Mouse (Mus musculus) kidney, adult 8-10 months (tissue): ENCODE measurements at regions not wholly inside any gene's neighbourhood (a gene's known extent, or its start where the extent isn't known, plus 50 kb on each side); places are given as distances from the start of the nearest gene placed in this dataset.
A peak's percentile ranks its signal among the peaks of the same experiment; 100 is the strongest.

Experiments
- DNase-seq, 2 experiments: peaks; one replicate each; pipeline ENCODE4 v3.0.0; 2022

DNA sequence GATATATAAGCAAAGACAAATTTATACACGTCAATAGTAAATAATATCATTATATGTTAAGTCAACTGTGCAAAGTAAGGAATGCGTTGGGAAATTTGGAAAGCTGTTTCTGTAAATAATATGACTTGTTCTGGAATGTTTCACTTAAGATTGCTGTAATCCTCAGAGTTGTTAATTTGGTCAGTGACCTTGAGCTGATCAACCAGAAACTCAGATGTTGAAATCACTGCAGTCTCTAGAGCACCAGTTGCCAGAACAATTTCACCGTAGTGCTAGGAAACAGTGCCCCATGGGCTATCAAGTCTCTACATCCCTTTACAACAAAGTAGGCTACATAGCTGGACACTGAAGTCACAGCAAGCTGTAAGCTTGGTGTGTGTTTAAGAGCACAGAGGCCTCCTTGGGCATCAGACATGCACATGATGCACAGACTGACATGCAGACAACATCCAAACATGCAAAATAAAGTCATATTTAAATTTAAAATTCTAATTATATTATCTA, 212.6 kb downstream of the Pik3r1 start:
- DNase-seq, result no peak

DNA sequence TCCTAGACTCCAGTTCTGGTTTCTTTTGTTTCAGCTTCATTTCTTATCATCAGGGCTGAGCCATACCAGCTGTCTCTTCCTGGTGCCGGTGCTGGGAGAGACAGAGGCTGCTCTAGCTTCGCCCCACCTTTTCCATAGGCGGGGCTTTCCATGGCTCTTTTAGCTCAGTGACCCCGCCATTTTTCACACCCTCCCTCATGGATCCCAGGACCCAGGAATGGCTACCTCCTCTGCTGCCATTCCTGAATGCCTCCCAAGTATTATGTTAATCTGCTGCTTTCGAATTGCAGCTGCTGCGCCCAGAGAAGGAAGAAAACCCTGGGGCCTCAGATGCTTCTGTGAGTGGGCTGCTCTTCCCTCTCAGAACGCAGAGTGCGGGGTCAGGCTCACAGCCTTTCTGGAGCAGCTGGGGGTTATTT, 214.9 kb downstream of the Pik3r1 start:
- DNase-seq, result no peak

DNA sequence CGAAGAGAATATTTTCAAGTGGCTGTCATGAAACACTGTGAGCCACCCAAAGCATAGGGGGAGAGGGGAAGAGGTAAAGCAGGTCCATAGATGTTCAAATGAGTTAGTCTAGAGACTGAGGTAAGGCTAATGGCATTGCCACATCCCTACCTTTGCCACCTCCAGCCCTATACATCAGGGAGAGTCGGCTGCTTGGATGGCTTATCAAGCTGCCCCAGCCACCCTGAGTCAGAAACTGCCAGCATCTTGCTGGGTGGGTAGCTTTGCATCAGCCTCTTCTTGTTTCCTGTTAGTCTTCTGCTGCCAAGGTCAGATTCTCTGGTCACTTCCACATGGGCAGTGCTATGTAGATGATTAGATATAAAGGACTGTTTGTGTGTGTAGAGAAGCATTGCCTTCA, 215.6 kb downstream of the Pik3r1 start:
- DNase-seq, result no peak

DNA sequence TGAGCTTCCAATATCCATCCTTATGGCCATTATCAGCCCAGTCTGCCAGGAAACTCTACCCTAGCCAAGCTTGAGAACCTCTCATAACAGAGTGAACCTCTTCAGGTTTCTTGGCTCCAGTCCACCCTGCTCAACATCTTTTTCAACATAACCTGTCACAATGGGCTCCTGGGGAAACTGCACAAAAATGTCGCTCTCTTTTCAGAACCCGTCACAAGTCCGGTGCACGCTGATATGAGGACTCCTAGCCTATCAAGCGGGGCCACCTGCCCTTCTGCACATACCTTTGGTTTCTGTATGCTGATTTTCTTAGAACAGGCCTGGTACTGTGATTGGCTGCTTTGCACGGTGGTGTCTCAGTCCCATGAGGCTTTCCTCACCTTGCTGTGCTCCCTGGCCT, 216.9 kb downstream of the Pik3r1 start:
- no peak for DNase-seq

DNA sequence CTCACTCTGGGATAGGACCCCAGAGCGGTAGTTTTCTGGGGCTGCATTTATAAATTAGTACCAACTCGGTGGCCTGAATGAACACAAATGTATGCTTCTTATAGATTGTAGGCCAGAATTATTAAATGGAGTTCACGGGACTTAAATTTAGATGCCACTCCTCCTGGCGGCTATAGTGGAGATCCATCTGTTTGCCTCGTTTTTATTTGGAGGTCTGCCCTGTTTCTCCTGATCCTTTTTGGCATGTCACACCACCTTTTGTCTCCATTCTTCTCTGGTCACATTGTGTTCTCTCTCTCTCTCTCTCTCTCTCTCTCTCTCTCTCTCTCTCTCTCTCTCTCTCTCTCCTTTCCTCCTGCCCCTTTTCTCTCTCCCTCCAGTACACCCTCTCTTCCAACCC, 217.5 kb downstream of the Pik3r1 start:
- no peak for DNase-seq

DNA sequence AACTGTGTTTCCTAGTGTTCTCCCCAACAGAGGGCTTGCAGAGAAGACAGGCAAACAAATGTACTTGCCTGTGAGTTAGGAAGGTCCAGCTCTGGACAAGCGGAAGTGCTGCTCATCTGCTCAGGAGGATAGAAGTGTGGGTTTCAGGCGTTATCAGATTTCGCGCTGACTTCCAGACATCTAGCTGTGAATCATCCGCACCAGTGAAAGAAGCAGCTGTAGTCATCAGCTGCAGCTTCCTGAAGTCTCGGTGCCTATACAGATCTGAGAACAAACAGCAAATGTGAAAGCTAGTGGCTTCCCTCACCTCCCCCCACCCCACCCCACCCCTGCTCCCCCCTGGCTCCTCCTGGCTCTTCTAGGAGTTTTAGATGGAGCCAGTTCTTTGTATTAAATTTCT, 220.1 kb downstream of the Pik3r1 start:
- DNase-seq, result no peak

DNA sequence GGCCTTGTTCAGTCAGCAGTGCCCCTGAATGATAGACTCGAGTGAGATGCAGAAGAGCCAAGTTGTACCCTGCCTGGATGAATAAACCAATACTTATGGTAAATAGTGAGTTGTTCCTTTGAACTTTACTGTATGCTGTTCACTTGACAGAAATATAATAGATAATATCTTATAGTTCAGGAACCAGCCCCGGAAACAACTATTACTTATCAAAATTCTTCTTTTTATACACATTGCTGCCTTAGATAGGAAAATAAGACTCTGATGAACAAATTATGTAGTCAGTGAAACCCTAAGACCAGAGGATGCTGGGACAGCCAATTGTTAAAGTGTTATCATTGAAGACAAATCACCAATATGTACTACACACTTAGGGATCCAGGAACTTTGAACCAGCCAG, 220.7 kb downstream of the Pik3r1 start:
- no peak for DNase-seq

DNA sequence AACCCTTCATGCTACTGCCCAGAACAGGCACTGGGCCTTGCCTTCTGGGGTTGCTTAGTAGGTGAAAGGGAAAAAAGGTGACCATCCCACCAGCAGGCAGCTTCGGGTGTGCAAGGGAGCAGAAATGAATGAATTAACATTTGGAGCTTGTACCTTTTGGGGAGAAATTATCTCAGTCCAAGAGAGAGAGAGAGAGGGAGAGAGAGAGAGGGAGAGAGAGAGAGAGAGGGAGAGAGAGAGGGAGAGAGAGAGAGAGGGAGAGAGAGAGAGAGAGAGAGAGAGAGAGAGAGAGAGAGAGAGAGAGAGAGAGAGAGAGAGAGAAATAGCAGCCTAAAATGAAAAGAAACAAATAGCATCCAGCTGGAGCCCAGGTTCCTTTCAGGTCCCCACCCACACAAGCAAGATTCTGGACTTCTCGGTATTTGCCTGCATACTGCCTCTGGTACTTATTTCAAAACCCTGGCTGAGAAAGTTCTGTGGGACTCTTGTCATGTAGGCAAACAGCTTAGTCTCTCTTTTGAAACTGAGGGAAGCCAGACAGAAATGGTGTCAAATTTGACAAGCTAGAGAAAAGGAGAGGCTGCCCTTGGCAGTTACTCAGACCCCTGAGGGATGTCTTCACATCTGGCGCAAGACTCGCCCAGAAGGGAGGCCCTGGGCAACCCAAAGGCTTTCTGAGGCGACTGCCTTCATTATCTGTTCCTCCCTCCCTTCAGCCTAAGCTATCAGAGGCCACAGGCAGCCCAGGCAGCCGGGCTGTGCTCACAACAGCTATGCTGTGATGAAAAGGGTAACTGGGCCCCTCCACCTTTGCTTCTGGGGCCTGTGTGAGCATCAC, 222.5 kb downstream of the Pik3r1 start:
- DNase-seq, result no peak

DNA sequence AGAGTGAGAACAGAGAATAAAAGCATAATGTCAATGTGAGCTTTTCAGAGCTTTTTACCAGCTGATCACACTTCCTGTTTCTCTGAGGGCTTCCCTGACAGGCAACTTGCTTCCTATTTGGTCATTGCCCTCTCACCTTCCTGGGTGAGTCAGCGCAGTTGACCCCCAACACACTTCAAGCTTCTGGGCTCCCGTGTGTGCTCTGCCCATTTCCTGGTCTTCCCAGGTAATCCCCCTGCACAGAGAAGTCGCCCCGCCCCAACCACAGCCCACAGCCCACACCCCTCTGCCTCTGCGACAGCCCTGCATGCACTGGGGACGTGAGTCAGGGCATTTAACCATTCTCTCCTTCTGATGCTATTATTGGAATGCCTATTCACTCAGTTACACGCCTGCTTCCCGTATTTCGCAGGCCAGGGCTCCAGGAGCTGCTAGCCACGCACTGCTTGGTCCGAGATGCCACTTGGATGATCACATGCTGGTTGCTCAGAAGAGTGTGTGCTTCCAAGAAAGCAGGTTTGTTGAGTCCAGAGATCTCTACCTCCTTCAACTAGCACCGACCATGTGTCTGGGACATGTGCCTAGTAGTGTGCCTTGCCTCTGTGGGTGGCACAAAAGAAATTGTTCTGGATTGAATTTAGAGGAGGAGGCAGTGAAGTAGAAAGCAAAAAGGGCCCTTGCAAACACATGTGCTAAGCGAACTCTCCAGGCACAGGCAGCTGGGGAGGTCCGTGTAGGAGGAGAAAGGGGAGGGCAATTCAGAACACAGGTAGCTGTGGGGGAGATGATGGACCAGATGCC, 227.4 kb downstream of the Pik3r1 start:
- DNase-seq, result peak in 1 of 2 experiments; percentile 18

DNA sequence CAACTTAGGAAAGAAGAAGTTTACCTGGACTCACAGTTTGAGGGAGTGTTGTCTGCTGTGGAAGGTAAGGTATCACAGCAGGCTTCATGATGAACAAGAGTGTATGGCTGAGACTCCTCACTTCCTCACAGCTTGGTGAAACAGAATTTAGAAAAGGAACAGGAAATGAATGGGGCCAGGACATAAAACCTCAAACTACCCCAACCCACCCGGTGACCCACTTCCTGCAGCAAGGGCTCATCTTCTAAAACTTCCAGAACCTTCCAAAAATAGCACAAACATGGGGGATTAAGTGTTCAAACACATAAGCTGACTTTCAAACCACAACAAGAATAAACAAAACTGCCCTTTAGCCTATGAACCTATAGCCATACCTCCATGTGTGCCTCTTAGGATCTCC, 229.9 kb downstream of the Pik3r1 start:
- DNase-seq, result no peak

DNA sequence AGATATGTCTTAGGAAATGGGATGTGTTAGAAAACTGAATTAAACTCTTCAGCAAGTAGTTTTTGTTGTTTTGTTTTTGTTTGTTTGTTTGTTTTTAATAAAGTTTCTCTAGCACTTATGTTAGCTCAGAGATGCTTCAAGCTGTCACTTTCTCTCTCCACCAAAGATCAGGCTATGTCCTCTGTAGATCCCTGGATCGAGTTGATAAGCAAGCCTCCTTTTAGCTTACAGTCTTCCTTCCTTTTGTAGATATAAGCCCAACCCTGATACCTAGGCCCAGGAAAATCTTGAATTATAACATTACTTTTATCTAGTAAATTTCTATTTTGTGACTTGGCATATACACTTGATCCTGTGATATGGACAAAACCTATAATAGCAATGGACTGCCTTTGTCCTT, 232.0 kb downstream of the Pik3r1 start:
- no peak for DNase-seq

DNA sequence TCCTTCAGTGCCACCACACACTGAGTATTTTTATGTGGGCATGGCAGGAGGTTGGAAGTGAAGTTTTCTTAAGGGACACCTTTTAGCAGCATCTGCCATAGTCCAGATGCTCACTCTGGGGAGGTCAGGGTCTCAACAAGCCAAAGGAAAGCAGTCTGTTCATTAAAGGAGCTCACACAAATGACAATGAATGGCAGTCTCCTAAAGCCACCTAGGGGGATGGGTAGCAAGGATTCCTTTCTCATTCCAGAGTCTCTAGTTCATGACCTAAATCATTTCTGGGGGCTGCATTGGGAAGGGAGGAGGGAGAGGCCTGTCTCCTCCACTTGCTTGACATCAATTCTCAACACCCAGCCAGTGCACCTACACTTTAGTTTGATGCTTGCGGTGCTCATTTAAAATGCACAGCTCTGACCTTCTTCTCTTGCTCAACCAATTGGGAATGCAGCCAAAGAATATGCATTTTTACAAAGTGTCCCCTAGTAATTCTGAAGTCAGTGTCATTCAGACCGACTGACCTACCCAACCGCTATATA, 232.6 kb downstream of the Pik3r1 start:
- no peak for DNase-seq

DNA sequence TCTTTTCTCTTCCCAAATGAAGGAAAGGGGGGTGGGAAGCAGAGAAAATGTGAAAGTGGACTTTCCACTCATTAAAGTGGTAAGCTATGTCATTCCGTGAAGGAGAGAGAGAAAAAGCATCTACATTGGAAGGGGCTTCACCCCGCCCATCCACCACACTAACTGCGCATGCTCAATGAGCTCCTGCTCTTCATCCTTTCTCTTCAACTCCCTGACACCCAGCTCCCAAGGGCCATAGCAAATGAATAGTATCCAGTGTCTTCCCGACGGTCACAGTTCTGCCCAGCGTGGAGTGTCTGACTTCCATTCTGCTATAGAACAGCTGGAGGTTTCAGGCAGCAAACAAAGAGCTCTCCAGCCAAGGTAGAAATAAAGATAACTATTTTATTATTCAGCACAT, 233.5 kb downstream of the Pik3r1 start:
- no peak for DNase-seq

DNA sequence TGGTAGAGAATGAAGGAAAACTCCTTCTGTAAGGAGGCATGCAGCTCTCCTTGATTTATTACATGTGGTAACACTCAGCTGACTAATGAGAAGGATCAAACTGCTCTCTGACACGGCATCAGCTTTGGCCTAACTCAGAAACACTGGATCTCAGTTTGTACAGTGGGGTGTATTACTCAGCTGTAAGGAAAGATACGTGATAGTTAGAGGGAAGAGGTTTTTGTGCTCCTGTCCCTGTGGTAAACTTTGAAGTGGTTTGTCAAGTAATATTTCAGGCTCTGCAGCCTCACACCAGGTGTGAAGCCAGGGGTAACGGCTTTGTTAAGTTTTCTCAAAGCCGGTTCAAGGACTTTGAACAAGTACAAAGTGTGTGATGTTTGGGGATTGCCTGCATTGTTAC, 235.1 kb downstream of the Pik3r1 start:
- DNase-seq, result no peak

DNA sequence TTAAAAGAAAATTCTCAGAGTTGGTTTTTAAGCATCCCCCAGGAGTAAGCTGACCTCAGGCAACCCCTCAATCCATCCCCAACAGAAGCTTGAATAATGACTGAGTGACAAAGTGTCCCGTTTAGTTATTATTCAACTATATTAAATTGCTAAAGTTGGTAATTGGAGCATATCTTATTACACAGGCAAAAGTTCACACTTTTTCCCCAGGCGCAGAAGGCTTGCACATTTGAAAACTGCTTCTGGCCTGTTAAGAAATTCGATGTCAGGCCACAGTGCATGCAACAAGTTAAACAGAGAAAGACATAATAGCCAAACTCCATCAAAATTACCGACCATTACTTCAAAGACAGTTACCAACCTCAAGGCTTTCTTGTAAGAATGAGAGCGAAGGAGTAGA, 240.3 kb downstream of the Pik3r1 start:
- peak in 1 of 2 experiments; percentile 30 for DNase-seq

DNA sequence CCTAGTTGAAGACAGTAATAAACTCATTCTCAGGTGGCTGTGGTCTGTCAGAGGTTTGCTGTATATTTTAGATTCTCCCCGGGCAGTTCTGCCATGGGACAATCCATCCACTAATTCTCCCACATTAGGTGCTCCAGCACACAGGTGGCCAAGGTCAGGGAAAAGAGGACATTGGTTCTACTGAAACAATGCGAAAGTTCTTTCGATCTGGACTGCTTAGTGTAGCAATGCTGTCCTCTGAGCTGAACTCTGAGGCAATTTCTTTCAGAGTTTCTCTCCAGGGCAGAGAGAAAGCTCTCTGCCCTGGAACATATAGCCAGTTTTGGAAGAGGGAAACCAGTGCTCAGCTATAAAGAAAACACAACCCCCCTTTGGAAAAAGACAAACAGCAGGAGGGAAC, 243.2 kb downstream of the Pik3r1 start:
- no peak for DNase-seq

DNA sequence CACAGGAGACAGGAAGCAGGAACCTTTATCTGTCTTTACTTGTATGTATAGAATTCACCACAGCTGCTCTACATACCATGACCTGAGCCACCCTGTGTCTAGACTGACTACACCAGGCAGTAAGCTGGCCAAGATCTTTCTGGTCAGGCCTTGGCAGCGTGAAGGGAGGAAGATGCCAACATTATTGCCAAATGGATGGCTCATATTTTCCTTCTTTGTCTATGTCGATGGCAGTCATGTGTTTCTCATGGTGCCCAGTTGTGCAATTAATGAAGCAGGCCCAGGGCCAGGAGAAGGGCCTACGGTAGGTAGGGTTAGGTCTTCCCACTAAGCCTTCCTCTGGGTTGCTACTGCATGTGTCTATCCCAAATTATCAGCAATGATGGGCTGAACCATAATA, 243.8 kb downstream of the Pik3r1 start:
- DNase-seq, result peak in 1 of 2 experiments; percentile 18

DNA sequence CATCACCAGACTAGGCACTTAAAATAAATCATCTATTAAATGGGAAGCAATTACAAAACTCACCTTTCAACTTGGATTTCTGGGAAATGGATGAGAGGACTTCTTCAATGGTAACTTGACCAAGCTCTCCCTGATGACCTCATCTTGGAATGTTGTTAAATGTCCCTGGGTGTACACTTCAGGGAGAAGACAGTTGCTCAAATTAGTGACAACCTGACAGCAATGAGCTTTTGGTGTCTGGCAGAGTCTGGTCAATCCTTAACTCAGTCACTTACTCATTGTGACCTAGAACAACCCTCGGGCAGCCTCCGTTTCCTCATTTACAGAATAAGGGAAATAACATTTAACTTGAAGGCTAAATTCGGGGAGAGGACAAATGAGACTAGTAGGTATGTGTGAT, 244.5 kb downstream of the Pik3r1 start:
- DNase-seq, result peak; percentile 53 to 60

DNA sequence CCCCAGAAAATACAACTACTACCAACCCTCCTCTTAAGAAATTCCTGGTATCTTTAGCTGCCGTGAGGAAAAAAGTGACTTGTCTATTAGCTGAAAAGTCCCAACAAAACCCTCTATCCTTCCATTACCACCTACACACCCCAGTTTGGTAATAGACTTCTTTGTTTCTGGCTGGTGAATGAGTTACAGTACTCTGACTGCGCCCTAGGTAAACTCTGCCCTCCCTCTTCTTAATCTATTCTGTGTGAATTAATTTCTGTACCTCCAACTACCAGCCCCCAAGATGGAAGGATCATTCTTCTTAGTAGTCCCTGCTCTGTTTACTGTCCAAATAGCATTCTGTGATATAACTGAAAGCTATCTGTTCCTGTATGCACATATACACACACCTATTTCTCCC, 245.4 kb downstream of the Pik3r1 start:
- DNase-seq, result no peak

DNA sequence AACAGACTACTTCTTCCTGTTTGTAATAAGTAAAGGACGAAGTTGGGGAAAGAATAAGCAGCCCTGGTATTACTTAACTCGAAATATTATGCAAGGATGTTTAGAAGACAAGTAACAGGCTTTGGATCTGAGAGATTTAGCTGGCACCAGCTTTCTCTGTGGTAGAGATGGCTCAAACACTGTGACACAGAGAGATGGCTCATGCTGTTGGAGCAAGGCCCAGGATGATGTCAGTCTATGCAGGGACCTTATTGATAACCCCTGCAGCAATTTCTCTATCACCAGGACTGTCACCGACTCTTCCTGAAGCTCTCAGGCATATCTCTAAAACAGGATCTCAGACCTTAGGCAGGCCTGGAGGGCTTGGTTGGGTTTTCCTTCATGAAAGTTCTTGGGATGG, 254.7 kb downstream of the Pik3r1 start:
- no peak for DNase-seq

DNA sequence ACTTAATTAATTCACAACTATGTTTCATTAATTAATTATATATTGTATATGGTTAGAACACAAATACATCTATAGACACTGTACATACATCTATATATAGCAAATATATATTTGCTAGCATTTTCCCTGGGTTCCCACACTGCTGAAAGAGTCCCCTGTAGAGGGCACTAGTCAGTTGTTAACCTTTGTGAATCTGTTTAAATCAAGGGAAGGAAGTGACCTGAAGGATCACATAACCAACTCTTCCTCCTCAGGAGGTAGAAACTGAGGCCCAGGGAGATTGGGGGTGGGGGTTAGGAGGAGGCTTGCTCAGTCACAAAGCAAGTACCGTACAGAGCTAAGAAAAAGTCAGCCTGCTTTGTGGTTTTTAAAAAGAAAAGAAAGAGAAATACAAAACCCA, 258.1 kb downstream of the Pik3r1 start:
- peak in 1 of 2 experiments; percentile 31 for DNase-seq

DNA sequence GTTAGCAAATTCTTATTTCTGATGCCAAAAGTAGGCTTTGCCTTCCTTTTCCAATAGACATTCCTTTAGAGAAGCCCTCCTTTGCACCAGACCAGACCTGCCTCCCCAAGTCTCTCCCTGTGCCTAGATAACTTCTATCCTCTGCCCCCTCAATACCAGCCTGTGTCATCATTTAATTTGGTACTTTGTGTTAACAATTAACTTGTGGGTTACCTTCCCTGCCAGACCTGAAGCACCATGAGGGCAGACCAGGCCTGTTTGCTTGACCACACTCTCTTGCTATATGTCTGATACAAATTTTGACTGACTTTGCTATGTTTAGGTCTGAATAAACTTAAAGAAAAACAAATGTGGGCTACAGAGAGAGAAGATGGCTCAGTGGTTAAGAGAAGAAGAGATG, 259.7 kb downstream of the Pik3r1 start:
- no peak for DNase-seq

DNA sequence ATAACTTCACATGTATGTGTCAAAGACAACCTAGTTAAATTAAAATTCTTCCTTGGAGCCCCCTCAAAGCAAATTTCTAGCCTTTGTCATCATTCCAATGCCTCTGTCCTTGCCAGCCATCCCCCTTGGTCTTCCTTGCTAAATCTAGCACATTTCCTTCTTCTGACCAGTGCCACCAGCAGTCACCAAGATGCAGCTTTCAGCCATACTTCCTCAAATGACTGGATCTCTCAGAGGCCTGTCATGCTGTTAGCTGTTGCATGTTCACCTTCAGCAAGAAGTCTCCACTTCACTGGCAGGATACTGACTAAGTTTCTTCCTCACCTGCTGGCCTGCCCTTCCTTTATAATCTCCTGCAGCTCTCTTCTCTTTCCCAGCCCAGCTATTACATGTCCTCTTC, 261.3 kb downstream of the Pik3r1 start:
- DNase-seq, result no peak

DNA sequence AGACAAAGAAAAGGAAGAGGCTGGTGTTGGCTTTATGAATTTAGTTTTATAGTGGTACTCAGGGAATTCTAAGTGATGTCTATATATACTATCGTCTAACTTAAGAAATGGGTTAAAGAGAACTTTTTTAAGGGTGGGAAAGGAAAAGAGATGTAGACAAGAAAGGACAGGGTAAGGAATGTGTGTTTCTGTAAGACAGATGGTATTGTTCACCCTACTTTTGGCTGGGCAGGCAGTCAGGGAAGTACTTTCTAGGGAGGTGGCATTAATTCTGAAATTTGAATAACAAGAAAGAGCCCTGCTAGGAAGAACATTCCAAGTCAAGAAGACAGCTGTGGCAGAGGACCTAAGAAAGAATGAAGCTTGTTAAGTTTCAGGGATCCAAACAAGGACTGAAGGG, 263.0 kb downstream of the Pik3r1 start:
- no peak for DNase-seq
